Mouse (Mus musculus) spleen, adult 2 months (tissue): Measurements from ENCODE around the gene C130026I21Rik.
"Not testable (repeated sequence)": the region's sequence is repeated elsewhere in the genome, so short reads cannot be mapped to it uniquely, and the experiment has no call there.

Experiments used
- CTCF ChIP-seq: fragments of 200-500 bp; IDR thresholded peaks from 2 replicates; pipeline ENCODE4 v1.5.1; 2011; ENCODE audit warnings: mild to moderate bottlenecking, inconsistent platforms; ENCODE audit not compliant: insufficient read depth, insufficient read length, insufficient replicate concordance; ENCODE audit errors: extremely low read depth
- POLR2A ChIP-seq: fragments of 200-500 bp; IDR thresholded peaks from 2 replicates; pipeline ENCODE4 v1.6.1; 2011; ENCODE audit warnings: low read depth, low read length, inconsistent platforms

- TF ChIP-seq CTCF, POLR2A: not testable (repeated sequence)
Observed at GRCm38 (mm10) chr1:85196732-85197131, 73.6 kb downstream of the C130026I21Rik start.
